Mouse (Mus musculus): ENCODE results near the gene 2310061I04Rik. TPM values are rescaled to one million over a fixed set of nuclear protein-coding genes. Genes with fewer than 3 reads are reported as not detected.

The 2310061I04Rik gene
- total RNA-seq, 2 experiments from 2014 or later: 59.6 to 63.8 TPM

Small RNAs within 50 kb of the gene (microRNA-seq; reads per million reads assigned to microRNA genes)
- 0 to 0.72 reads per million in 2 experiments for gene Gm28033
- gene Mir1894: 0 reads per million in 2 experiments

Other genes with a start within 250 kb of the 2310061I04Rik start
- gene Vars2, start 229.8 kb downstream of the 2310061I04Rik start, total RNA-seq (2021): 10 to 100 TPM; 12.5 to 12.9 TPM
- gene Gtf2h4, start 223.7 kb downstream of the 2310061I04Rik start, total RNA-seq (2021): 10 to 100 TPM; 15.3 to 19.0 TPM
- 10 to 100 TPM; 12.7 to 15.0 TPM for gene Ddr1, start 192.8 kb downstream of the 2310061I04Rik start, total RNA-seq (2021)
- 1 to 10 TPM; 5.3 to 5.4 TPM for gene Ier3, start 75.7 kb downstream of the 2310061I04Rik start, total RNA-seq (2021)
- gene Flot1, start 74.2 kb downstream of the 2310061I04Rik start, total RNA-seq (2021): 10 to 100 TPM; 44.0 to 44.1 TPM
- gene Tubb5, start 59.1 kb downstream of the 2310061I04Rik start, total RNA-seq (2021): 10 to 100 TPM; 34.7 to 38.6 TPM
- gene Mdc1, start 55.9 kb downstream of the 2310061I04Rik start, total RNA-seq (2021): 1 to 10 TPM; 2.9 to 3.5 TPM
- gene Nrm, start 36.1 kb downstream of the 2310061I04Rik start, total RNA-seq (2021): 1 to 10 TPM; 1.6 to 2.0 TPM
- gene Ppp1r18, start 31.8 kb downstream of the 2310061I04Rik start, total RNA-seq (2021): 1 to 10 TPM; 5.1 to 5.2 TPM
- 10 to 100 TPM; 10.8 to 14.2 TPM for gene Dhx16, start 17.6 kb downstream of the 2310061I04Rik start, total RNA-seq (2021)
- gene Atat1, start 12.6 kb upstream of the 2310061I04Rik start, total RNA-seq (2021): 1 to 10 TPM; 3.0 to 3.2 TPM
- 10 to 100 TPM; 53.8 to 55.4 TPM for gene Mrps18b, start 19.0 kb upstream of the 2310061I04Rik start, total RNA-seq (2021)
- gene Ppp1r10, start 19.0 kb upstream of the 2310061I04Rik start, total RNA-seq (2021): 10 to 100 TPM; 17.8 to 19.2 TPM
- gene Abcf1, start 72.3 kb upstream of the 2310061I04Rik start, total RNA-seq (2021): 10 to 100 TPM; 64.3 to 70.2 TPM
- gene Gnl1, start 82.4 kb upstream of the 2310061I04Rik start, total RNA-seq (2021): 10 to 100 TPM; 16.6 to 18.7 TPM
- 1 to 10 TPM; 1.7 to 3.4 TPM for gene Prr3, start 82.8 kb upstream of the 2310061I04Rik start, total RNA-seq (2021)
- gene H2-T24, start 123.1 kb upstream of the 2310061I04Rik start, total RNA-seq (2021): 1 to 10 TPM in 1 of 2 experiments, under 1 TPM in 1; 0.84 to 2.1 TPM
- 1 to 10 TPM; 7.7 to 8.3 TPM for gene H2-T23, start 135.4 kb upstream of the 2310061I04Rik start, total RNA-seq (2021)
- gene H2-T22, start 145.3 kb upstream of the 2310061I04Rik start, total RNA-seq (2021): 1 to 10 TPM; 7.1 to 8.0 TPM
- not detected for gene Gm6034, start 145.5 kb upstream of the 2310061I04Rik start, total RNA-seq (2021)
- 1 to 10 TPM; 1.5 to 2.1 TPM for gene Gm11127, start 160.9 kb upstream of the 2310061I04Rik start, total RNA-seq (2021)
- gene Gm19684, start 224.2 kb upstream of the 2310061I04Rik start, total RNA-seq (2021): not detected
- not detected for gene Gm7030, start 232.0 kb upstream of the 2310061I04Rik start, total RNA-seq (2021)